Mouse (Mus musculus) midbrain, embryonic 16.5 days (tissue): Measurements from ENCODE around the gene Evc. TPM values are rescaled to one million over a fixed set of nuclear protein-coding genes. Genes with fewer than 3 reads are reported as not detected.

Source experiments
- ATAC-seq: fragments of 200-750 bp; cut with Nextera tagmentation; 2 replicates; pipeline ENCODE4 v1.8.0; 2017; ENCODE audit warnings: moderate TSS enrichment
- H3K27ac ChIP-seq: fragments of 300-500 bp; sonication (generic); 2 replicates; pipeline ENCODE4 v1.5.1; 2014; ENCODE audit warnings: mild to moderate bottlenecking, low read length, mixed read lengths
- H3K27me3 ChIP-seq: fragments of 300-500 bp; sonication (generic); 2 replicates; pipeline ENCODE4 v1.6.1; 2014; ENCODE audit warnings: low read depth, low read length, mixed read lengths; ENCODE audit not compliant: control insufficient read depth, insufficient read depth
- H3K36me3 ChIP-seq: fragments of 300-500 bp; sonication (generic); 2 replicates; pipeline ENCODE4 v1.6.1; 2014; ENCODE audit warnings: mild to moderate bottlenecking, low read length, moderate library complexity, mixed read lengths; ENCODE audit not compliant: control insufficient read depth, insufficient read depth
- H3K4me1 ChIP-seq: fragments of 300-500 bp; sonication (generic); 2 replicates; pipeline ENCODE4 v1.6.1; 2014; ENCODE audit warnings: mild to moderate bottlenecking, low read length, mixed read lengths; ENCODE audit not compliant: control insufficient read depth, insufficient read depth
- H3K4me2 ChIP-seq: fragments of 300-500 bp; sonication (generic); 2 replicates; pipeline ENCODE4 v1.6.1; 2014; ENCODE audit warnings: mild to moderate bottlenecking, low read length, mixed read lengths
- H3K4me3 ChIP-seq: fragments of 300-500 bp; sonication (generic); 2 replicates; pipeline ENCODE4 v1.5.1; 2014; ENCODE audit warnings: low read depth, mild to moderate bottlenecking, low read length, moderate library complexity, mixed read lengths
- H3K9ac ChIP-seq: fragments of 300-500 bp; sonication (generic); 2 replicates; pipeline ENCODE4 v1.6.1; 2014; ENCODE audit warnings: low read depth, low read length, mixed read lengths
- H3K9me3 ChIP-seq: fragments of 300-500 bp; sonication (generic); replicated peaks from 2 replicates; pipeline ENCODE4 v1.6.1; 2014; ENCODE audit warnings: mild to moderate bottlenecking, low read length, mixed read lengths; ENCODE audit not compliant: control insufficient read depth, poor library complexity, severe bottlenecking
- WGBS: fragments of 180-500 bp; shearing (Covaris S2); extraction: QIAGEN DNeasy Blood & Tissue Kit; methylation state at CpG from one replicate; pipeline ENCODE4 v1.1.7; 2014; 5-methylcytosine and 5-hydroxymethylcytosine counted together
- polyA plus RNA-seq: library from polyadenylated mRNA; unstranded; fragments of >200 nt; fragmentation: Nextera tagmentation; extraction: Ambion mirVana; gene quantifications from 2 replicates; pipeline ENCODE4 v1.2.1, GENCODE M21; 2015

Gene Evc
- polyA plus RNA-seq, 1 experiment from 2014 or later: 3.5 TPM

GRCm38 (mm10) chr5:37251596-37251995 lies 85.1 kb downstream of the Evc start:
- Histone ChIP-seq H3K27ac (no peak overlapping the region), H3K27me3 (no peaks in the 10 kb centered on the region), H3K4me3 (no peak overlapping the region), H3K9me3 (no peaks in the 10 kb centered on the region), H3K36me3 (no peaks in the 10 kb centered on the region), H3K9ac (no peak overlapping the region), H3K4me1 (peaks cover 62% of the 10 kb centered on the region), H3K4me2 (no peak overlapping the region)
- ATAC-seq: no peak
- WGBS: 69% methylated on average over 3 of the region's 3 CpGs

GRCm38 (mm10) chr5:37248870-37249269 lies 87.8 kb downstream of the Evc start:
- 58% methylated on average over 3 of the region's 3 CpGs for WGBS
- H3K9ac ChIP-seq: peak overlapping the region; percentile 41
- H3K9me3 ChIP-seq: no peaks in the 10 kb centered on the region
- H3K36me3 ChIP-seq: no peaks in the 10 kb centered on the region
- H3K4me2 ChIP-seq: peak overlapping the region; percentile 88
- no peak for ATAC-seq
- peaks cover 50% of the 10 kb centered on the region for H3K4me1 ChIP-seq
- H3K27ac ChIP-seq: peak overlapping the region; percentile 29; the same call in 1 of the 2 replicates
- H3K27me3 ChIP-seq: no peaks in the 10 kb centered on the region
- peak overlapping the region; percentile 61 for H3K4me3 ChIP-seq

GRCm38 (mm10) chr5:37247456-37247855 lies 89.2 kb downstream of the Evc start:
- Histone ChIP-seq H3K9me3 (no peaks in the 10 kb centered on the region), H3K27ac (peak overlapping the region; percentile 93), H3K4me1 (peaks cover 51% of the 10 kb centered on the region), H3K4me2 (peak overlapping the region; percentile 88), H3K4me3 (peak overlapping the region; percentile 61), H3K36me3 (no peaks in the 10 kb centered on the region), H3K27me3 (no peaks in the 10 kb centered on the region), H3K9ac (peak overlapping the region; percentile 88)
- 33% methylated on average over 4 of the region's 4 CpGs for WGBS
- no peak for ATAC-seq

GRCm38 (mm10) chr5:37246138-37246910 lies 90.4 kb downstream of the Evc start:
- Histone ChIP-seq H3K9me3 (no peaks in the 10 kb centered on the region), H3K27ac (peak overlapping the region; percentile 93), H3K4me2 (peak overlapping the region; percentile 88), H3K4me1 (peaks cover 48% of the 10 kb centered on the region), H3K9ac (peak overlapping the region; percentile 88), H3K36me3 (no peaks in the 10 kb centered on the region), H3K4me3 (peak overlapping the region; percentile 61), H3K27me3 (no peaks in the 10 kb centered on the region)
- under 1% methylated on average over 30 of the region's 37 CpGs for WGBS
- ATAC-seq: peak; percentile 23

GRCm38 (mm10) chr5:37245651-37246050 lies 91.0 kb downstream of the Evc start:
- H3K9ac ChIP-seq: peak overlapping the region; percentile 88
- ATAC-seq: peak; percentile 63
- H3K27me3 ChIP-seq: no peaks in the 10 kb centered on the region
- peaks cover 47% of the 10 kb centered on the region for H3K4me1 ChIP-seq
- peak overlapping the region; percentile 93 for H3K27ac ChIP-seq
- H3K9me3 ChIP-seq: no peaks in the 10 kb centered on the region
- peak overlapping the region; percentile 61 for H3K4me3 ChIP-seq
- H3K4me2 ChIP-seq: peak overlapping the region; percentile 88
- under 1% methylated on average over 31 of the region's 42 CpGs for WGBS
- no peaks in the 10 kb centered on the region for H3K36me3 ChIP-seq

GRCm38 (mm10) chr5:37244666-37245242 lies 91.9 kb downstream of the Evc start:
- Histone ChIP-seq H3K4me3 (peak overlapping the region; percentile 61), H3K9me3 (no peaks in the 10 kb centered on the region), H3K9ac (peak overlapping the region; percentile 88), H3K4me2 (peak overlapping the region; percentile 88), H3K27ac (peak overlapping the region; percentile 93), H3K36me3 (no peaks in the 10 kb centered on the region), H3K27me3 (no peaks in the 10 kb centered on the region), H3K4me1 (peaks cover 40% of the 10 kb centered on the region)
- ATAC-seq: no peak
- WGBS: 44% methylated on average over 9 of the region's 9 CpGs

GRCm38 (mm10) chr5:37244161-37244560 lies 92.5 kb downstream of the Evc start:
- peak overlapping the region; percentile 61 for H3K4me3 ChIP-seq
- H3K9ac ChIP-seq: peak overlapping the region; percentile 89
- peak overlapping the region; percentile 93 for H3K27ac ChIP-seq
- H3K27me3 ChIP-seq: no peaks in the 10 kb centered on the region
- H3K9me3 ChIP-seq: no peaks in the 10 kb centered on the region
- no peaks in the 10 kb centered on the region for H3K36me3 ChIP-seq
- H3K4me2 ChIP-seq: peak overlapping the region; percentile 88
- under 1% methylated on average over 13 of the region's 13 CpGs for WGBS
- H3K4me1 ChIP-seq: peaks cover 34% of the 10 kb centered on the region
- ATAC-seq: peak; percentile 23; the same call in 1 of the 2 replicates

- WGBS: 2% methylated on average over 19 of the region's 19 CpGs
- ATAC-seq: no peak
Observed at GRCm38 (mm10) chr5:37243169-37243886, 93.4 kb downstream of the Evc start.

More at GRCm38 (mm10) chr5:37243169-37243886, 93.4 kb downstream of the Evc start:
- peaks cover 26% of the 10 kb centered on the region for H3K4me1 ChIP-seq
- H3K4me2 ChIP-seq: peak overlapping the region; percentile 88
- H3K9ac ChIP-seq: peak overlapping the region; percentile 89
- H3K4me3 ChIP-seq: peak overlapping the region; percentile 61
- H3K36me3 ChIP-seq: no peaks in the 10 kb centered on the region
- H3K27me3 ChIP-seq: no peaks in the 10 kb centered on the region
- H3K9me3 ChIP-seq: no peaks in the 10 kb centered on the region
- peak overlapping the region; percentile 93 for H3K27ac ChIP-seq
